Mouse (Mus musculus) erythroblast, embryonic 14.5 days (primary cell): ENCODE measurements at regions not wholly inside any gene's neighbourhood (a gene's known extent, or its start where the extent isn't known, plus 50 kb on each side); places are given as distances from the start of the nearest gene placed in this dataset.

Experiments used
- GATA1 ChIP-seq: IDR thresholded peaks from 2 replicates; pipeline ENCODE4 v1.6.1; 2012; ENCODE audit warnings: low read length, inconsistent platforms, mixed read lengths
- TAL1 ChIP-seq: IDR thresholded peaks from 3 replicates; pipeline ENCODE4 v1.6.1; 2012; ENCODE audit warnings: low read length, inconsistent platforms, mixed read lengths

DNA sequence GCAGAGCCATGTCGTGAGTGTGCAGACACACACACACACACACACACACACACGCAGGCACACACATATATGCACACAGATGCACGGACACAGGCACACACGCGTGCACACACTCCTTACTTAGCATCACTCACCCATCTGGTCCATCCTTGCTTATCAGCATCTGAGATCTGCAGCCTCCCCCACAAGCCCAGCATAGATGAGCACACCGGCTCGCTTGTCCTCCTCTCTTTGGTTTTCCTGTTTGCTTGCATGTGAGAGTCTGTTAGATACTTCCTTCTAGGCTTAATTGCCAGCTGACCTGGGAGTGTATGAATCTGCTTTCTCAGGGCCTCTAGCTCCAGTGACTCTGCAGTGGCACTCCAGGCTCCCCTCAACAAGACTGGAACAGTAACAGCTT is 137.8 kb downstream of the Kdr start:
- TF ChIP-seq TAL1 (no peak), GATA1 (no peak)
